Mouse (Mus musculus): ENCODE results near the gene Samd4.

- no peak for TF ChIP-seq GATA1 (IDR thresholded peaks at IDR 0.05; ENCODE audit: borderline replicate concordance, low read length)
- no peak for TF ChIP-seq FLI1 (IDR thresholded peaks at IDR 0.05; ENCODE audit: low read length)
Measured at GRCm38 (mm10) chr14:46989694-46990093, 107.0 kb downstream of the Samd4 start.

Data from megakaryocyte, embryonic 14.5 days (primary cell).